Mouse (Mus musculus) gastrocnemius, adult 8-10 months (tissue): ENCODE measurements around the gene Smg7. TPM values are rescaled to one million over a fixed set of nuclear protein-coding genes. Genes with fewer than 3 reads are reported as not detected.

Source experiments
- DNase-seq, 2 experiments: peaks; one replicate each; pipeline ENCODE4 v3.0.0; 2022; ENCODE audit warnings: low spot score in 2 of 2
- total RNA-seq, 4 experiments: library from RNA; stranded (reverse); gene quantifications; 2 replicates each; pipeline ENCODE4 v1.2.4; 2022

Gene Smg7
- total RNA-seq, 4 experiments from 2014 or later = 36.2 to 45.6 (median 39.9) TPM

- no peak for DNase-seq
Measured at GRCm38 (mm10) chr1:152841057-152841456, 61.4 kb downstream of the Smg7 start.

- no peak for DNase-seq
Measured at GRCm38 (mm10) chr1:152840343-152840742, 62.1 kb downstream of the Smg7 start.

GRCm38 (mm10) chr1:152838841-152839240, 63.6 kb downstream of the Smg7 start:
- DNase-seq = no peak

GRCm38 (mm10) chr1:152838026-152838702, 64.3 kb downstream of the Smg7 start:
- DNase-seq = no peak

GRCm38 (mm10) chr1:152835061-152835460, 67.4 kb downstream of the Smg7 start:
- DNase-seq = no peak

GRCm38 (mm10) chr1:152832316-152832715, 70.1 kb downstream of the Smg7 start:
- no peak for DNase-seq

GRCm38 (mm10) chr1:152831619-152832018, 70.8 kb downstream of the Smg7 start:
- DNase-seq = no peak

GRCm38 (mm10) chr1:152831003-152831402, 71.4 kb downstream of the Smg7 start:
- no peak for DNase-seq

GRCm38 (mm10) chr1:152830054-152830453, 72.4 kb downstream of the Smg7 start:
- no peak for DNase-seq

GRCm38 (mm10) chr1:152828637-152829355, 73.7 kb downstream of the Smg7 start:
- DNase-seq = no peak

GRCm38 (mm10) chr1:152828168-152828567, 74.3 kb downstream of the Smg7 start:
- no peak for DNase-seq

- DNase-seq = no peak
Measured at GRCm38 (mm10) chr1:152826446-152826845, 76.0 kb downstream of the Smg7 start.

GRCm38 (mm10) chr1:152824206-152824605, 78.2 kb downstream of the Smg7 start:
- DNase-seq = no peak

- DNase-seq = no peak
Measured at GRCm38 (mm10) chr1:152821746-152822145, 80.7 kb downstream of the Smg7 start.

GRCm38 (mm10) chr1:152820911-152821695, 81.3 kb downstream of the Smg7 start:
- DNase-seq = no peak

GRCm38 (mm10) chr1:152819558-152819957, 82.9 kb downstream of the Smg7 start:
- no peak for DNase-seq

GRCm38 (mm10) chr1:152817794-152818193, 84.7 kb downstream of the Smg7 start:
- peak; percentile 29 to 54 for DNase-seq

GRCm38 (mm10) chr1:152817027-152817769, 85.2 kb downstream of the Smg7 start:
- no peak for DNase-seq

- no peak for DNase-seq
Measured at GRCm38 (mm10) chr1:152815265-152815701, 87.2 kb downstream of the Smg7 start.

GRCm38 (mm10) chr1:152810533-152811439, 91.7 kb downstream of the Smg7 start:
- DNase-seq = no peak
